Mouse (Mus musculus) hindbrain, embryonic 14.5 days (tissue): ENCODE results near the gene R3hcc1l. TPM values are rescaled to one million over a fixed set of nuclear protein-coding genes. Genes with fewer than 3 reads are reported as not detected.

ENCODE experiments used
- ATAC-seq: fragments of 200-750 bp; cut with Nextera tagmentation; 2 replicates; pipeline ENCODE4 v1.8.0; 2017; ENCODE audit warnings: moderate number of reproducible peaks, mild to moderate bottlenecking, moderate TSS enrichment, moderate library complexity; ENCODE audit not compliant: low FRiP score
- DNase-seq: peaks from one replicate; pipeline ENCODE4 v3.0.0-alpha.2; 2015; ENCODE audit warnings: low spot score
- H3K27ac ChIP-seq: fragments of 300-500 bp; sonication (generic); 2 replicates; pipeline ENCODE4 v1.5.1; 2014; ENCODE audit warnings: mild to moderate bottlenecking, moderate library complexity
- H3K27me3 ChIP-seq: fragments of 300-500 bp; sonication (generic); 2 replicates; pipeline ENCODE4 v1.6.1; 2014; ENCODE audit warnings: mild to moderate bottlenecking, low read length, mixed read lengths; ENCODE audit not compliant: control insufficient read depth, insufficient read depth
- H3K36me3 ChIP-seq: fragments of 300-500 bp; sonication (generic); replicated peaks from 2 replicates; pipeline ENCODE4 v1.6.1; 2014; ENCODE audit not compliant: control insufficient read depth, insufficient read depth
- H3K4me1 ChIP-seq: fragments of 300-500 bp; sonication (generic); replicated peaks from 2 replicates; pipeline ENCODE4 v1.6.1; 2014; ENCODE audit warnings: antibody characterized with exemption, low read length, mixed read lengths; ENCODE audit not compliant: control insufficient read depth, insufficient read depth
- H3K4me2 ChIP-seq: fragments of 300-500 bp; sonication (generic); replicated peaks from 2 replicates; pipeline ENCODE4 v1.6.1; 2014; ENCODE audit warnings: mild to moderate bottlenecking, moderate library complexity
- H3K4me3 ChIP-seq: fragments of 300-500 bp; sonication (generic); replicated peaks from 2 replicates; pipeline ENCODE4 v1.5.1; 2014; ENCODE audit warnings: mild to moderate bottlenecking, low read length
- H3K9ac ChIP-seq: fragments of 300-500 bp; sonication (generic); 2 replicates; pipeline ENCODE4 v1.6.1; 2014
- H3K9me3 ChIP-seq: fragments of 300-500 bp; sonication (generic); 2 replicates; pipeline ENCODE4 v1.6.1; 2016; ENCODE audit warnings: low read length; ENCODE audit not compliant: control insufficient read depth
- WGBS: fragments of 180-500 bp; shearing (Covaris S2); extraction: QIAGEN DNeasy Blood & Tissue Kit; methylation state at CpG from one replicate; pipeline ENCODE4 v1.1.7; 2014; 5-methylcytosine and 5-hydroxymethylcytosine counted together
- polyA plus RNA-seq: library from polyadenylated mRNA; unstranded; fragments of >200 nt; fragmentation: Nextera tagmentation; extraction: Ambion mirVana; gene quantifications from 2 replicates; pipeline ENCODE4 v1.2.1, GENCODE M21; 2014

Gene R3hcc1l
- polyA plus RNA-seq, 1 experiment from 2014 or later = 12.7 TPM

DNA sequence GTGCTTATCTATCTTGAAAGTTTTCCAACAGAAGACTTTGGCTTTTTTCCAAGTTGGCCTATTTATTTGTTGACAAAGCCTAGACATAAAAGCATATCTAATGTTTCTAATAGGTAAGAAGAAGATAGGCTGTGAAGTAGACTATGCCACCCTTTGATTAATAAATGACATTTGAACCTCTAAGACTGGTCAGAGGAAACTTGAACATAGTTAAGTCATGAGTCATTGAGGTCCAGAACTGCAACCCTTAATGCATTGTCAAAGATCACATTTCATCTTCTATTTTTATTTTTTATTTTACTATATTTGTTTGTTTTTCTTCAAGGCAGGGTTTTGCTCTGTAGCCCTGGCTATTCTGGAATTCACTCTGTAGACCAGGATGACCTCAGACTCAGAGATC is 48.5 kb downstream of the R3hcc1l start:
- DNase-seq (no peak), ATAC-seq (no peak)
- no peak overlapping the region for H3K9ac ChIP-seq
- no peak overlapping the region for H3K27ac ChIP-seq
- no peaks in the 10 kb centered on the region for H3K4me1 ChIP-seq
- H3K4me2 ChIP-seq = no peak overlapping the region
- H3K27me3 ChIP-seq = no peaks in the 10 kb centered on the region
- peaks cover 11% of the 10 kb centered on the region; the same call in 1 of the 2 replicates for H3K36me3 ChIP-seq
- no peak overlapping the region for H3K4me3 ChIP-seq
- no peaks in the 10 kb centered on the region for H3K9me3 ChIP-seq

DNA sequence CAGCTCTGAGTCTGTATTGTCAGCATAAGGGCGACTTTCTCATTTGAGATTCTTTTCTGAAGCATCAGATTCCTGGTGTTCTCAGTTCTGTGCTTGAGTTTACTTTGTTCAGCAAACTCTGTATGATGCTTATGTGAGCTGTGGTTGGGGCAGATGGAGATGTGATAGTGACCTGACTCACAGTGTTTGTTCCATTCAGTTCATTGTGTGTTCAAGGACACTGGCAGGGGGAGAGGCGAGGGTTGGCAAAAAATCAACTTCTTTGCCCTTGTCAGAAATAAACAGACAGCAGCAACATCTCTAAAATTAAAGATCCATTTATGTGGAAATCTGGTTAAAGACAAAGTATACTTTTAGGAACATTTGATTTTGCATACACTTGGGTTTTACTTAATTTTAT is 50.5 kb downstream of the R3hcc1l start:
- ATAC-seq (no peak), DNase-seq (no peak)
- no peaks in the 10 kb centered on the region for H3K27me3 ChIP-seq
- H3K27ac ChIP-seq = no peak overlapping the region
- H3K9me3 ChIP-seq = no peaks in the 10 kb centered on the region
- no peak overlapping the region for H3K4me2 ChIP-seq
- H3K4me1 ChIP-seq = no peaks in the 10 kb centered on the region
- no peak overlapping the region for H3K4me3 ChIP-seq
- H3K9ac ChIP-seq = no peak overlapping the region
- H3K36me3 ChIP-seq = no peaks in the 10 kb centered on the region
- 79% methylated on average over 2 of the region's 2 CpGs for WGBS

DNA sequence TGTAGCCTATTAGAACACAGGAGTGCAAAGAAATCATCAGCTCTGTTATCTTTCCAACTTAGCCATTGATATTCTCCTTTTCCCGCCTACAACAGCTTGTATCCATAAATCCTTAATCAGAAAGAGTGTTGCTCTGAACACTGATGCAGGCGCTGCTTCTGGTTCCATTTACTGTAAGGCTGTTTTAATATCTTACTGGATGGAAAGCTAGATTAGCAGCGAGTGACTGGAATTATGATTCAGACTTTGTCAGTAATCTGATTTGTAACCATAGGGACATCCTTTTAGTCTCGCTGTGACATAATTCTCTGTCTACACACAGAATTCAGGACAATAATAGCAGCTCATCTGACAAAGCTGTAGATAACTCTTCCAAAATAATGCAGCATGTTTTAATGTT is 52.7 kb downstream of the R3hcc1l start:
- Histone ChIP-seq H3K4me3 (no peak overlapping the region), H3K4me1 (no peaks in the 10 kb centered on the region), H3K27ac (peak overlapping the region; percentile 35; the same call in 1 of the 2 replicates), H3K4me2 (no peak overlapping the region), H3K36me3 (no peaks in the 10 kb centered on the region), H3K9me3 (no peaks in the 10 kb centered on the region), H3K9ac (no peak overlapping the region), H3K27me3 (no peaks in the 10 kb centered on the region)
- ATAC-seq = no peak
- WGBS = 61% methylated on average over 4 of the region's 4 CpGs
- DNase-seq = no peak

DNA sequence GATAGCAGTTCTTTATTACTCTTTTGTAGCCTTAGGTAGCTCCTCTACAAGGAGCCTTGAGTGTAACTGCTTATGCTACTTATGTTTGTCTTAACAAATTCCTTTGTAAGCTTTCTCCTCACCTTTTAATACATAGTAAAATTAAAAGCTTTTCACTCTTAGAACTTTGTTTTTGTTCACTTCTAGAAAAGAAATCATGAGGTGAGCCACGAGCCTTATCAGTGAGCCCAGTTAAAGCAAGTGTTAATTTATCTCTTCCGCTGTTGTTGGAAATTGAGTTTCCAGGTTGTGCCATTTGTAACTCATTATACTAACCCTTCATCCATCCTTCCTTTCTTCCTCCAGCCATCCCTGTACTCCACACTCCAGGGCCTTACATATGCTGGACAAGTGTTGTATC is 56.8 kb downstream of the R3hcc1l start:
- H3K27ac ChIP-seq = no peak overlapping the region
- no peak for DNase-seq
- no peaks in the 10 kb centered on the region for H3K4me1 ChIP-seq
- no peak for ATAC-seq
- no peaks in the 10 kb centered on the region for H3K36me3 ChIP-seq
- no peaks in the 10 kb centered on the region for H3K27me3 ChIP-seq
- H3K9ac ChIP-seq = no peak overlapping the region
- H3K9me3 ChIP-seq = no peaks in the 10 kb centered on the region
- 96% methylated on average over 2 of the region's 2 CpGs for WGBS
- H3K4me3 ChIP-seq = no peak overlapping the region
- no peak overlapping the region for H3K4me2 ChIP-seq

DNA sequence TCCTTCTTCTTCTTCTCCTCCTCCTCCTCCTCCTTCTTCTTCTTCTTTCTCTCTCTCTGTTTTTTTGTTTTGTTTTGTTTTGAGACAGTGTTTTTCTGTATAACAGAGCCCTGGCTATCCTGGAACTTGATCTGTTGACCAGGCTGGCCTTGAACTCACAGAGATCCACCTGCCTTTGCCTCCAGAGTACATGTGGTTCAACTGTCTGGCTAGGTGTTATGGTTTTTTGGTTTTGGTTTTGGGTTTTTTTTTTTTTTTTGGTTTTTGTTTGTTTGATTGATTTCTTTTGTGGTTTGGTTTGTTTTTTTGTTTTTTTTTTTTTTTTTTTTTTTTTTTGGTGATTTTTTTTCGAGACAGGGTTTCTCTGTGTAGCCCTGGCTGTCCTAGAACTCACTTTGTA is 58.3 kb downstream of the R3hcc1l start:
- no peaks in the 10 kb centered on the region for H3K36me3 ChIP-seq
- no peak overlapping the region for H3K9ac ChIP-seq
- H3K4me2 ChIP-seq = no peak overlapping the region
- no peaks in the 10 kb centered on the region for H3K4me1 ChIP-seq
- H3K9me3 ChIP-seq = no peaks in the 10 kb centered on the region
- ATAC-seq (no peak), DNase-seq (no peak)
- WGBS = 100% methylated on average over 1 of the region's 1 CpGs
- no peak overlapping the region for H3K27ac ChIP-seq
- H3K27me3 ChIP-seq = no peaks in the 10 kb centered on the region
- H3K4me3 ChIP-seq = no peak overlapping the region

DNA sequence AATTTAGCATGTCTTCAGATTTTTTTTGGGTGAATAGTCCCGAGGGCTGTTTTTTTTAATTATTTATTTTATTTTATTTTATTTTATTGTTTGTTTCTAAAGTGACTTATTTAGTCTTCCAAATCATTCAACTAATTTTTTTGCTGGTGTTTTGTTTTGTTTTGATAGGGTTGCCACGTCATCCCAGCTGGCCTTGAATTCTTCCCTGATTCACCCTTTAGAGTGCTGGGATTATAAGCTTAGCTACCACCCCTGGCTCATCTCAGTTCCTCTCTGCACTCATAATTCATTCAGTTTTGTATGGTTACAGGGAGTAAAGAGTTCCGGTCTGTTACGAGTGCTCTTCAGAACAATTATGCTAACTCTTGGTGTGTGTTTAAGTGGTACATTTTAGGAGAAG is 60.1 kb downstream of the R3hcc1l start:
- Histone ChIP-seq H3K36me3 (0 out of 2 replicates have a peak, but pooled peaks cover 2% of the 10 kb centered on the region), H3K4me3 (no peak overlapping the region), H3K9ac (no peak overlapping the region), H3K27me3 (no peaks in the 10 kb centered on the region), H3K4me2 (no peak overlapping the region), H3K9me3 (no peaks in the 10 kb centered on the region), H3K4me1 (no peaks in the 10 kb centered on the region), H3K27ac (no peak overlapping the region)
- ATAC-seq (no peak), DNase-seq (no peak)
- 91% methylated on average over 4 of the region's 4 CpGs for WGBS

DNA sequence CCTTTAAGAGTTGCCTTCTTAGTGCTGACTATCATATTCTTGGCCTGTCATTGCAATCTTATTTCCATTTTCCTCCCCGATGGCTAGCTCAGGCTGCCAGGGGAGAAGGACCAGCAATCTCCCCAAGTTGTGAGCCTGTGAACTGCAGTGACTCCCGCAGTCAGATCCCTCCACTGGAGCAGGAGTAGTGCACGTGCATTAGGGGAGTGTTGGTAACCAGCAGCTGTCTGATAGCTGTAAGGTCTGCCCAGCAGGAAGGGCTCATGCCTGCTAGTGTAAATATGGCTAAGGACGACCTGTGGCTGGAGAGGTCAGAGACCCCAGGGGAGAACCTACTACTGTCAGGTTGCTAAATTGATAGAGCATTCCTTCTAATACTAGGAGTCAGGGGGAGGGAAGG is 62.1 kb downstream of the R3hcc1l start:
- WGBS = 43% methylated on average over 4 of the region's 4 CpGs
- Histone ChIP-seq H3K4me2 (no peak overlapping the region), H3K4me1 (no peaks in the 10 kb centered on the region), H3K36me3 (peaks cover 3% of the 10 kb centered on the region; the same call in 1 of the 2 replicates), H3K9ac (no peak overlapping the region), H3K27me3 (no peaks in the 10 kb centered on the region), H3K27ac (no peak overlapping the region), H3K9me3 (no peaks in the 10 kb centered on the region), H3K4me3 (no peak overlapping the region)
- ATAC-seq (no peak), DNase-seq (no peak)

DNA sequence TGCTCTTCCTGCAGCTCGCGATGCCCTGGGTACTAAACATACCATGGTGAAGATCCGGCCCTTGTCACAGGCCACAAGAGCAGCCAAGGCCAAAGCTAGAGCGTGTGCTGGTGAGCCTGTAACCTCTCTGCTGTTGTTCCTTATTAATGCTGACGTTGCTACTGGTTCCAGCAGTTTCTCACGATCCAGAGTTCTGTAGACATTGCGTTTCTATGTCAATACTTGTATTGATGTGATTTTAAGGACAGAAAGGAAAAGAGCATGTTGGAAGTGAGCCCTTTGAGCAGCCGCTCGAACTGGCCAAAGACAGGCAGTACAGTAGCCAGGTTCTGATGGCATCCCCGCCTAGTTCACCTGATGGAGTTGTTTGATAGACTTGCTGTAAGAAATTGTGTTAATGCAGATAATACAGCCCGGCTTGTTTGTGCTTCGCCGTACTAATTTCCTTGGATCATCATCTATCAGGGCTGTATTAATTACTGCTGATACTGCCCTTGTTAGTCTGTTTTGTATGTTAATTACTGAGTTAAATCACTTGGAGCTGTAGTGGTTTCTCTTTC is 64.3 kb downstream of the R3hcc1l start:
- ATAC-seq = no peak
- no peak overlapping the region for H3K27ac ChIP-seq
- H3K9me3 ChIP-seq = no peaks in the 10 kb centered on the region
- 91% methylated on average over 13 of the region's 13 CpGs for WGBS
- H3K4me1 ChIP-seq = no peaks in the 10 kb centered on the region
- H3K4me2 ChIP-seq = no peak overlapping the region
- H3K36me3 ChIP-seq = peaks cover 6% of the 10 kb centered on the region; the same call in 1 of the 2 replicates
- no peak overlapping the region for H3K9ac ChIP-seq
- DNase-seq = no peak
- H3K27me3 ChIP-seq = no peaks in the 10 kb centered on the region
- no peak overlapping the region for H3K4me3 ChIP-seq

DNA sequence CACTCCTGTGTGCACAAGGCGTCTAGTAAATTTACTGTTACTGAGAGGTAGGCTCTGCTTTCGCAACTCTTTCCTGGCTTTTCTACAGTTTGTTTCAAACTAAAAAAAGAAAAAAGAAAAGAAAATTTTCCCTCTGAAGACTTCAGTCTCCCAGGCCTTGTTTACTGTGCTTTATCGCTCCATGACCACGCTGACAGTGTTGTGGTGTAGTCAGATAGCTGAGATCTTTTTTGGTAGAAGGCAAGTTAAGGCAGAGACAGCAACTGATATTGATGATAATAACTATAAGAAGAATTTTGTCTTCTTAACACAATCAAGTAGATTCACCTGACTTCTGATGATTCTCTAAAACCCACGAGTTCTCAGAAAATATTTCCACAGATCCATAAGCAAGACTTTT is 65.1 kb downstream of the R3hcc1l start:
- no peak for DNase-seq
- no peak overlapping the region for H3K9ac ChIP-seq
- no peaks in the 10 kb centered on the region for H3K4me1 ChIP-seq
- H3K4me2 ChIP-seq = no peak overlapping the region
- no peak overlapping the region for H3K4me3 ChIP-seq
- no peak for ATAC-seq
- H3K36me3 ChIP-seq = peaks cover 6% of the 10 kb centered on the region; the same call in 1 of the 2 replicates
- H3K27ac ChIP-seq = no peak overlapping the region
- no peaks in the 10 kb centered on the region for H3K9me3 ChIP-seq
- WGBS = 97% methylated on average over 5 of the region's 5 CpGs
- H3K27me3 ChIP-seq = no peaks in the 10 kb centered on the region

DNA sequence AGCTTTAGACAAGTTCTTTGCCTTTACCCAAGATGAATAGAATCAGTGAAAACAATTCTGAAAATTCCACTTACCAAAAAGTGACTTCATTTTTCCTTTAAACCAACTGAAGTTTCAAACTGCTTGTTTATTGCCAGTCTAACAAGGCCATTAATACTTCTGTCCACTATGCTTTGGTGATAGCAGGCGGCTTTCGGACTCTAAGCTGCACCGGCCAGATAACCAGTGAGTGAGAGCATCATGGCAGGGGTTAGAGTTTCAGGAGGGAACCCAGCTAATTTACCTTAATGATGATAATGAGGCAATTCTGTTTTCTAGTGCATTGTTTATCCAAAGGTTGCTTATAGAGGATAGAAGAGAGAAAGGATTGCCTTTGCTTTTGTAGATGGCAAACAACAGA is 65.6 kb downstream of the R3hcc1l start:
- H3K27me3 ChIP-seq = no peaks in the 10 kb centered on the region
- WGBS = 97% methylated on average over 3 of the region's 3 CpGs
- no peak overlapping the region for H3K4me2 ChIP-seq
- H3K9ac ChIP-seq = no peak overlapping the region
- no peak for DNase-seq
- H3K4me3 ChIP-seq = no peak overlapping the region
- no peaks in the 10 kb centered on the region for H3K4me1 ChIP-seq
- no peak overlapping the region for H3K27ac ChIP-seq
- H3K9me3 ChIP-seq = no peaks in the 10 kb centered on the region
- peaks cover 6% of the 10 kb centered on the region; the same call in 1 of the 2 replicates for H3K36me3 ChIP-seq
- ATAC-seq = no peak
